Mouse (Mus musculus) CH12F3 (cell line): ENCODE measurements around the gene Hist2h3c2.
"Not testable (repeated sequence)": the region's sequence is repeated elsewhere in the genome, so short reads cannot be mapped to it uniquely, and the experiment has no call there.

Experiments used
- in situ Hi-C: fragments of 300-500 bp; cut with MboI; formaldehyde crosslinking; loops from 2 replicates; pipeline ENCODE4 v1.14.3; 2020; ENCODE audit warnings: low sequenced_read_pairs

Hist2h3c2 gene

DNA sequence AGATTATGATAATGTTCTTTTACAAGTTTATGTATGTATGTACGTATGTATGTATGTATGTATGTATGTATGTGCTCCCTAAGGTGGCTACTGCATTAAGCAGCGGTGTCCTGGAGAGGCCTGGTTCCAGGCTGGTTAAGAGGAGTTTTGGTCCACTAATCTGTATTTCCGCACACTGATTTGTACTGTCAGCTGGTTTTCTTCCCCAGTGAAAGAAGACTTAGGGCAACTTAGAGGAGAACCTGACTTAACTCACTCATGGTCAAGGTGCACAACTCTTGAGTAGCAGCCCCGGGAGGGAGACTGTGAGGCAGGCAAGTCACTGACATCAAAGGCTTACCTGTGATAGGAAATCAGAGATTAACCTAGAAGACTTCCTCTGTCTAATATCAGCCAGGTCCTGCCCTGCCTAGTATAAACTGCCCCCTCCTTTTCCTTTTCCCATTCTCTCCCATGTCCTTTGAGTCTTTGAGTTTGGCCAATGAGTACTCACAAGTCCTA is 2.0 kb downstream of the Hist2h3c2 start:
- in situ Hi-C loops = no loop called here

DNA sequence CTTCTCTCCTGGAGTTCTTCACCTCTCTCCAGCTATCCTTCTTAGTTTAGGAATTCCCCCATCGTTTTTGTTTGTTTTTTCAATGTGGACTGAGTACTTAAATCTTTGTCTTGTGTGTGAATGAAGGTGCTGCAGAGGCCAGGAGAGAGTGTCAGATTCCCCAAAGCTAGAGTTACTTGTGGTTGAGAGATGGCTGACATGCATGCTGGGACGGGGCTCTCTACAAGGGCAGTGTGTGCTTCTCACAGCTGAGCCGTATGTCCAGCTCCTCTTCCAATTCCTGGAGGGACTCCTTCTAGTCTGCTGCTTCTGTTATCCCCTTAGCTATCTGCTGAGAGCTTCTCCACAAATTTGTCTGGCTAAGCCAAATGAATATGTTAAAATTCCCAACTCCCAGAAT is 3.1 kb downstream of the Hist2h3c2 start:
- in situ Hi-C loops = no loop called here

DNA sequence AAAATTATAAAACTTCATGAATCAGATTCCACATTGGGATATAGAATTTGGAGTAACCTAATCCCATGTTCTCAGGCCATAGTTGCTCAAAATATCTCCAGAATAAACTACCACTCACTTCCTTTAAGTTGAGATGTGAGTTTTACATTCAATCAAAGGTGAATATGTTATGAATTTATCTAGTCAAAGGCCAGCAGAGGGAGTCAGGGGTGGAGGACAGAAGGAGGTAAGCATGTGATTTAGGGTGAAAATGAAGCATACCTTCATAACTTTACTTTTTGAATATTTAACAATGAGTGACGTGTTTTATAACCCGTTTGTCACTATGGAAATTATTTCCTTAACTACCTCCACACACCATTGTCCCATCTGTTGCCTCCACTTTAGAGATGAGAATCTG is 4.0 kb downstream of the Hist2h3c2 start:
- in situ Hi-C loops = no loop called here

DNA sequence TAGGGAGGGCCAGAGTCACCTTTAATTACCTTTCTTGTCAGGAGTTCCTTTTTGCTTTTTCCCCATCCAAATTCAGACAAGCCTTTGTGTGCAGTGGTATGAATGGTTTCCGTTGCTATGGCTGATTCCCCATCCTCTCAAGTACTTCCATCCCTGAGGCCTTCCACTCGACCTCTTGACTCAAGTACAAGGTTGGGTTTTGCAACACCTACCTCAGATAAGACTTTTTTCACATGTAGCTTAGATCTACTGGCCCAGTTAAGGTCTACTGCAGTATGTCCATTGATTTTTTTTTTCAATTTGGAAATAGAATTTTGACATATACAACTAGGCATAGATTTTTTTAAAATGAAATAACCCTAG is 7.2 kb downstream of the Hist2h3c2 start:
- in situ Hi-C loops = no loop called here

DNA sequence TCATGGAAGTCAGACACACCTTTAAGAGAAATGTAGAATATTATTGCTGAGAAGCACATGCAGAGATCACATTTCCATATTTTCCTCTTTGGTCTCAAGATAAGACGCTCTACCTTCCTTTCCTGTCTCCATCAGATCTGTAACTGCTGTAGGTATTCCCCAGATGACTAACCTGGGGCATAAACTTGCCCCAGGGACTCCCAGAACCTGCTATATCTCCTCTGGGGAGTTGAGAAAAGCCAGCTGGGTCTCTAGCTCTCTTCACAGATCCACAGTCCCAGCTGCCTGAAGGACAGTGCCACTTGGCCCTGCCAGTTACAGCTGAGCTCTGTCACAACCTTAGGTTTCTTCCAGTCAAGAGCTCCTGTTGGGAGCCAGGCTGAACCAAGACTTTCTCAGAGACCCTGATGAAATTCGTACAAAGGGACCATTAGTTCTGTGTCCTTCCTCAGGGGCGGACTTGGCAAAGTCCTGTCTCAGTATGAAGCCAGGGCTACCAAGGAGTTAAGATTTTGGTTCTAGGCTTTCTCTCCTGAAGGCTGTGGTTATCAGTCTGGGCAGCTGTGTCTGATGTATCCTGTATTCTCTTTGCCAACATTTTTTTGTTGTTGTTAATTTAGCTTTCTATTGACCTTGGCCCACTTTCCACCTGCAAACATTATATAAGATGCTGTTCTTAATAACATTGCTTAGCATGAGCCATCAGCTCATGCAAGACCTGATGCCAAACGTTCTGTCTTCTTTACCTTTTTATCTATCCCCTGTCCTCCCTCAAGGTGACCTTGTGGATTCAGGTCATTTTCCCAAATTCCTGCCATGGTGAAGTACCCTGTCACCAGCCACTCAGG is 7.8 kb downstream of the Hist2h3c2 start:
- in situ Hi-C loops = no loop called here

DNA sequence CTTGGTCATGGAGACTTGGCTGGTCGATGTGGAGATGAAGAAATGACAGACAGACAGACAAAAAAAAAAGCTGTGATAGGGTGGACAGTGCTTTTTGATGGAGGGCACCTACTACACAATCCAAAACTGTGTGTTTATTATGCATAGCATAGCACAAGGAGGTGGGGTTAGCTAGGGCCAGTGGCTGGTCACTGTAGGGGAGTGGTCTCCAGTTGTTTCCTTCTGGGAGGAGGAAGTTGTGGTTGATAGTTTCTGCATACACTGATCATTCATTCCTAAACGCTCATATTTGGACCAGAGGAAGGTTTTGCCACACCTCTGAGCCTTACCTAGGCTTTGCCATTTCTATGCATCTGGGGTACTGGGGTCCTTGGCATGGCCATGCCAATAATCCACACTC is 8.5 kb downstream of the Hist2h3c2 start:
- in situ Hi-C loops = no loop called here

DNA sequence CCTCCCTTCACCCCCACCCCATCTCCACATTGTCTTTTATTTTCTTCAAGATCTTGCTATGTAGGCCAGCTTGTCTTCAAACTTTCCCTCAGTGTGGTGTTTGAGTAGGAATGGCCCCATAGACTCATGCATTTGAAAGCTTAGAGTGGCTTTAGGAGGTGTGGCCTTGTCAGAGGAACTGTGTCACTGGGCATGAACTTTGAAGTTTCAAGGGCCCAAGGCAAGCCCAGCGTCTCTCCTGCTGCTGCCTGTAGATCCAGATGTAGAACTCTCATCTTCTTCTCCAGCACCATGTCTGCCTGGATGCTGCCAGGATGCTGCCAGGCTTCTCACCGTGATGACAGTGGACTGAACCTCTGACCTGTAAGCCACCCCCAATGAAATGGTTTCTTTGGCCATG is 10.1 kb downstream of the Hist2h3c2 start:
- in situ Hi-C loops = no loop called here

DNA sequence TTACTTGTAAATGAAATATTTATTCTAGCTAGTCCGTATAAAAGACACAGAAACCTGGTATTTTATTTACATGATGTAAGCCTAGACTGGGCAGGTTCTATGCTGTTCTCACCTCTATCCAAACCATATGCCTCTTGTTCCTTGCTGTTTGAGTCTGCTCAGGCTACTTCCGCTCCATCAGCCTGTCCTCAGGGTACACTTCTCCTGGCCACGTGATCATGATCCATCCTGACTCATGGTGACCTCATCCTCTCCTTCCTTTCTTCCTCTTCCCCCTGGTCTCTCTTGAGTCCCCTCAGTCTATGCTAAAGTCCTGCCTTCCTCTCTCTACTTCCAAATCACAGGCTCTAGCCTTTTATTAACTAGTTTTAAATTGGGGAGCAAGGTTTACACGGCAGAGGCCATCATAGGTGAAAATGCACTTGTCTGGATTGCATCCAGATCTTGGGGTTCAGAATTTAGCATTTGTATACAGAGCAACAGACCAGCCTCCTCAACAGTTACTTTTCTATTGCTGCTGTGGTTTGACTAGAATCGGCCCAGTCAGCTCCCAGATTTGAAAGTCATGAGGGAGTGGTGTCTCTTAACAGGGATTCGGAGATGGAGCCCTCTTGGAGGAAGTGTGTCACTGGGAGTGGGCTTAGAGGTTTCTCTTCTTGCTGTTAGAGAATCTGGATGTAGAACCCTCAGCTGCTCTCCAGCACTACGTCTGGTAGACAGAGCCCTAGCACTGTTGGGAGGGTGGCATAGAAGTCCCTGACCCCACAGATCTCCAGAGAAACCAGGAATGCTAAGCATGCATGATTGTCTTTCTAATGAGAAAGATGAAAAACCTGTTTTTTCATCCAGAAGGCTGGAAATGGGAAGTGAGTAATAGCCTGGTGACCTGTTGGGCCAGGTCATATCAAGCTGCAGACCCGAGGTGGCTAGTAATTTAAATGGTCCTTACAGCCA is 12.0 kb downstream of the Hist2h3c2 start:
- in situ Hi-C loops = no loop called here

DNA sequence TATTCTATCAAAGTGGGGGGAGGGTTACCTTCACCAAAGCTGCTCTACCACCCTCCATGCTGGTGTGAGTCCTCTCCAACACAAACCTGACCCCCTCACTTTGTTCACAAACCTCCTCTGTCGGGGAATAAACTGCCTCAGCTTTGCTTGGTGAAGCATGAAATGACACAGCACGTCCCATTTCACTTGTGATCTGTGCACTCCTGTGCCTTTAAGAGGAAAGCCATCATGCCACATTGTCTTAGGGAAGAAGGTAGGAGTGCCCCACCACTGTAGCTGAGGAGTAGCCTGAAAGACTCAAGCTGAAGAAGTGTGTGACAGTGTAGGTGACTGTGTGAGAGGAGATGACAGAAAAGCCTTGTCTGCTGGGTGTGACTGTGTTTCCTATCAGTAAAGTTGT is 13.5 kb downstream of the Hist2h3c2 start:
- in situ Hi-C loops = no loop called here

DNA sequence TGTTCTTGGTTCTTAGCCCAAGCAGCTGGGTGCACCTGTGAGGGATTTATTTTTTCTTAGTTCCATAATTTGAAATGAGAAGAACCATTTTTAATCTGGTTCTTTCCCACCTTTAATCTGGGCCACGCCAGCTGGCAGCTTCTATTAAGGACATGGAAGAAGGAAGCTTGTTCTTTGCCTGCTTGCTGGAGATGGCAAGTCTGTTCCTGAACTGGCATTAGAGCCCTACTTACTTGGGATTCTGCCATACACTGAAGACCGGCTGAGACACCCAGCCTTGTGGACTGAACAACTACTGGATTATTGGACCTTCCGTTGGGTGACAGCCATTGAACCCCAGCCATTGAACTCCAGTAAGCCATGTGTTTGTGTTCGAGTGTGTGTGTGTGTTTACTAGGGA is 16.2 kb downstream of the Hist2h3c2 start:
- in situ Hi-C loops = no loop called here

DNA sequence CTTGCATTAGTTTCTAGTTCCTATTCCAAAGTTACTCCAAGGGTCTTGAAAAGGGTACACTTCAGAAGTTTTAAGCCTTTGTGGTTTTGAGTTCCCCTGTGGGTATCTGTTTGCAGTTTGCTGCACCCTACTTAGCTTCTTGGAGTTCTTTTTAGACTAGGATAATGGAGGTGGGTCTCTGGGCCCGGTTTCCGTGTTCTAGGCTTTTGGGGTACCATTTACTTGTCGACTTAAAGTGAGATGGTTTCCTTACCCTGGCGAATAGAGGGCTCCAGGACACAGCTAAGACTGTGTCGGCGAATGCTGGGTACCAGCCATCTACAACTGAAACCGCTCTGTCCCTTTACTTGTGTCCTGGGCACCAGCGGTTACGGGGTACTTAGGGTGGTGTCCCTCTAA is 17.3 kb downstream of the Hist2h3c2 start:
- in situ Hi-C loops = no loop called here

DNA sequence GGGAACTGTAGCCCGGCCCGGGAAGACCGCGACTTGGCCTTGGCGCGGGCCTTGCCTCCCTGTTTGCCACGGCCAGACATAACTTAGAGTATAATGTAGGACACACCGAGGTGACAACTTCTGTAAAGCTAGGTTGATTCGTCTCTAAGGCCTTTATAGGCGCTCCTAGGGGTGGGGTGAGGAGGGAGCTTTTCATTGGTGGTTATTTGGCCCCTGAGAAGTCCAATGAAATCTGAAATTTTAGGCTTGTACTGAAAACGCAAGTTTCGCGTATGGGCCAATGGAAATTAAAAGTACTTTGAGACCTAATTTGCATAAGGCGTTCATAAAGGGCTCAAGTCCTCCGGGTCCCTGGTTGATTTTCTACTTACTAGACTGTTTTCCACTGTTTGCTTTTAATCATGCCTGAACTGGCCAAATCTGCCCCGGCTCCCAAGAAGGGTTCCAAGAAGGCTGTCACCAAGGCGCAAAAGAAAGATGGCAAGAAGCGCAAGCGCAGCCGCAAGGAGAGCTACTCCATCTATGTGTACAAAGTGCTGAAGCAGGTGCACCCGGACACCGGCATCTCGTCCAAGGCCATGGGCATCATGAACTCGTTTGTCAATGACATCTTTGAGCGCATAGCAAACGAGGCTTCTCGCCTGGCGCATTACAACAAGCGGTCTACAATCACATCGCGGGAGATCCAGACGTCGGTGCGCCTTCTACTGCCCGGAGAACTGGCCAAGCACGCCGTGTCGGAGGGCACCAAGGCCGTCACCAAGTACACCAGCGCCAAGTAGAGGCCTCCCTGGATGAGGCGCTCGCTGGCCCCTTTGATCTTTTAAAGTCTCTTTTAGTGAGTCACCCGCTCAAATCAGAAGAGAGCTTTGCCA is 17.9 kb downstream of the Hist2h3c2 start, which contains the start of the genes Hist2h2ac and Hist2h2be:
Gene Hist2h2ac (minus strand): TSS at position 116 of the 875 bp plus-strand sequence.
Gene Hist2h2be (plus strand): TSS at position 355 of the 875 bp plus-strand sequence.
- in situ Hi-C loops = no loop called here

DNA sequence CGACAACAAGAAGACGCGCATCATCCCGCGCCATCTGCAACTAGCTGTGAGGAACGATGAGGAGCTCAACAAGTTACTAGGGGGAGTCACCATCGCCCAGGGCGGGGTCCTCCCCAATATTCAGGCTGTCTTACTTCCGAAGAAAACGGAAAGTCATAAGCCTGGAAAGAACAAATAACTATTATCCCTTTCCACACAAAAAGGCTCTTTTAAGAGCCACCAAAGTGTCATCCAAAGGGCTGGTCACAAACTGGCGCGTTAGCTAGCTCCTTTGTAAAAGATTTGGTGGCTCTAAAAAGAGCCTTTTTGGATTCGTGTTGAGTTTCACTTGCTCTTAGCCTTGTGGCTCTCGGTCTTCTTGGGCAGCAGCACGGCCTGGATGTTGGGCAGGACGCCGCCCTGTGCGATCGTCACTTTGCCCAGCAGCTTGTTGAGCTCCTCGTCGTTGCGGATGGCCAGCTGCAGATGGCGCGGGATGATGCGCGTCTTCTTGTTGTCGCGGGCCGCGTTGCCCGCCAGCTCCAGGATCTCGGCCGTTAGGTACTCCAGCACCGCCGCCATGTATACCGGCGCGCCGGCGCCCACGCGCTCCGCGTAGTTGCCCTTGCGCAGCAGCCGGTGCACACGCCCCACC is 18.7 kb downstream of the Hist2h3c2 start:
- in situ Hi-C loops = not testable (repeated sequence)

DNA sequence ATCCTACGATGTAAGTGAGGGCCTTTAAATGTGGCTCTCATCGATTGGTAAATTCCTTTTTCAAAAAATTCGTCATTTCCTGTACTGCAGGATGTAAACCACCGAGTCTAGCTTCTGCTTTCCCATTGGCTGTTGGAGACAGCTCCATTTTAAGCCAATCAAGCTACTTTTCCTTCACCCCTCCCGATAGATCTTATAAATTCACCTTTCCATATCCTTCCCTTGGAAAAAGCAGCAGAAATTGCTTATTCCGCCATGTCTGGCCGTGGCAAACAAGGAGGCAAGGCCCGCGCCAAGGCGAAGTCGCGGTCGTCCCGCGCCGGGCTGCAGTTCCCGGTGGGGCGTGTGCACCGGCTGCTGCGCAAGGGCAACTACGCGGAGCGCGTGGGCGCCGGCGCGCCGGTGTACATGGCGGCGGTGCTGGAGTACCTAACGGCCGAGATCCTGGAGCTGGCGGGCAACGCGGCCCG is 19.2 kb downstream of the Hist2h3c2 start, which contains the start of the genes Bola1 and Hist2h2ab:
Gene Bola1 (minus strand): TSS at position 49 of the 470 bp plus-strand sequence.
Gene Hist2h2ab (plus strand): TSS at position 205 of the 470 bp plus-strand sequence.
- in situ Hi-C loops = no loop called here

DNA sequence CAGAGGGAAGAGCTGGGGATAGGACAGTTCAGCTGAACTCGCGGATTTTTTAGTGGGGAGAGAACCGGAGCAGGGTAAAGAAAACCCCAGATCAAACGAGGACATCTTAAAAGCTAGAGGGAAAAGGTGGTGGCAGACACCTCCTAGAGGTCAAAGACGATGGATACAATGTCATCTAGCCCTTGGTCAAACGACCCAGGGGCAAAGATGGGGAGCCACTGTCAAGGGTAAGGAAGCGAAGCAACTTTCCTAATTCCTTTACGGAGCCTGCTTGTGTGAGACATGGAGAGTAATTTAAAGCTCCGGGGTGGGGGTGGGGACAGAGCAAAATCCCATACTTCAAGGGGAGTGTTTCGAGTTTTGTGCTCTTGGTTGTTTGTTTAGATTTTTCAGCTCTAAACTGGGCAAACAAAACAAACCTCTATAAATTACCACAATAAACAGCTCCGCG is 19.7 kb downstream of the Hist2h3c2 start:
- in situ Hi-C loops = no loop called here

DNA sequence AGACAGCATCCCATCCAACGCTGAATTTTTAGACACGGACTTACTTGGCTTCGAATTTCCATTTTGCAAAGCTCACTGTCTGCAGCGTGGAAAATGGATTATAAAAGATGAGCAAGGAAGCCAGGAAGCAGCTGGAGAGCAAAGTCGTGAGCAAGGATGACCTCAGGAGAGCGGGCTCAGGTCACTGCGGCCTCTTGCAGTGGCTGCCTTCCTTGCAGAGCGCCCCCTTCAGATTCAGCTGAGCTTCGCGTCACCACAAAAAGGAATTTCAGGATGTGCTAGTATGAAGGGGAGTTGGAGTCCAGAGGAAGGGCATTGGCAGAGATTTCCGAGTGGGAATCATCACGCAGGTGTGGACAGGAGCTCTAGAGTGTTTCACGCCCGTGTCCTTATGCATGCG is 29.7 kb downstream of the Hist2h3c2 start:
- in situ Hi-C loops = no loop called here

DNA sequence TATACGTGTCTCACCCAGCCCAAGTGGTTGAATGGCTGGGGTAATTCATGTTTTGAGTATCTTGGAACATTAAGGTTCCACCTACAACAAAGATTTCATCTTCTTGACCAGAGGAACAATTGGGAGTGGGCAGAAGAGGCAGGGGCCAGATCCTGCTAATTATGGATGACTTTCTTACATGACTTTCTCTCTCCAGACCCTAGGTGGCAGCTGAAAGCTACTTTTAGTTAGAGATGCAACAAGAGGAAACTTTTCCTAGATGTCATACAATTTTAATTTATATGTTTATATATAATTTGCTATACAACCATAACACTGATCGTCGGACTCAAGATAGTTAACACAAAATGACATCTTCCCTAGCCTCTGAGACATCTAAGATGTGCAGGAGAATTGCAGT is 31.1 kb downstream of the Hist2h3c2 start:
- in situ Hi-C loops = no loop called here

DNA sequence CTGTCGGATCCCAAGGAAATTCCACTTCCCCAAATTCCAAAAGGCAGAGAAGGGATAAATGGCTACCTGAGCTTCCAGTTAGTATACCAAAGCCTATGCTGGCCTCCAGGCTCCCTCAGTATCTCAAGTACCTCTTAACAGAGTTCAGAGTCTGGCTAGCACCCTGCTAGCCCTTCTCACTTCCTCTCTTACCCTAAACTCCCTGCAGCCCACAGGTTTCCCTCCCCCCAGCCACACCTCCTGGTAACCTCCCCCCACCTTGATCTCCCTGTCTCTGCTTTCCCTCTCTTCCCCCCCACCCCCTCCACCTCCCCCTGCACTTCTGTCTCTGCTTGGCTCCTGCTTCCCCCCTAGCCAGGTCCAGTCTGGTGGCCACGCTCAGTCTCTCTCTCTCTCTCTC is 39.2 kb downstream of the Hist2h3c2 start:
- in situ Hi-C loops = no loop called here

DNA sequence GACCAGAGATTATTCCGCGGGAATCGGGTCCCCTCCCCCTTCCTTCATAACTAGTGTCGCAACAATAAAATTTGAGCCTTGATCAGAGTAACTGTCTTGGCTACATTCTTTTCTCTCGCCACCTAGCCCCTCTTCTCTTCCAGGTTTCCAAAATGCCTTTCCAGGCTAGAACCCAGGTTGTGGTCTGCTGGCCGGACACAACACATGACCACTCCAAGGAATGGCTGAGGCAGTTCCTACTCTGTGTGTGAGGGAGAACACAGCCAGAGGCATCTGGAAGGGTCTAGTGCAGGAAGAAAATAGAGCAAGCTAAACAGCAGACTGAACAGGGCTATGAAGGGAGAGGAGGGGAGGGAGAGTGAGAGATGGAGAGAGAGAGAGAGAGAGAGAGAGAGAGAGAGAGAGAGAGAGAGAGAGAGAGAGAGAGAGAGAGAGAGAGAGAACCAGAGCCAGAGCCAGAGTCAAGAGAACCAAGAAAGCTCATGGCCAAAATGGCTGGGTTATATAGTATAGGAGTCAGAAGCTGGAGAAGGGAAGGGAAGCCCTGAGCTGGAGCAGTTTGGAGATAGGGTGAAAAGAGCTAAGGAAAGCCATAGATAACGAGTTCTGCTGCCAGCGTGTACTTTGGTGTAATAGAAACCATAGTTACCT is 40.2 kb downstream of the Hist2h3c2 start:
- in situ Hi-C loops = not testable (repeated sequence)
